Mouse (Mus musculus) heart, adult 2 months (tissue): ENCODE measurements around the gene Lgmn. TPM values are rescaled to one million over a fixed set of nuclear protein-coding genes. Genes with fewer than 3 reads are reported as not detected.
A peak's percentile ranks its signal among the peaks of the same experiment; 100 is the strongest.

Source experiments
- DNase-seq, 2 experiments: peaks; one replicate each; pipeline ENCODE4 v3.0.0; 2021
- H3K27ac ChIP-seq: fragments of 200-600 bp; 2 replicates; pipeline ENCODE4 v1.8.1; 2022
- H3K27me3 ChIP-seq: fragments of 200-500 bp; 2 replicates; pipeline ENCODE4 v1.6.1; 2012; ENCODE audit warnings: mild to moderate bottlenecking, low read length, inconsistent platforms, mixed read lengths; ENCODE audit not compliant: control insufficient read depth, insufficient read depth
- H3K36me3 ChIP-seq: fragments of 200-500 bp; 2 replicates; pipeline ENCODE4 v1.6.1; 2012; ENCODE audit warnings: low read length, inconsistent platforms; ENCODE audit not compliant: control insufficient read depth, insufficient read depth
- H3K4me1 ChIP-seq: fragments of 200-500 bp; 2 replicates; pipeline ENCODE4 v1.6.1; 2011; ENCODE audit warnings: low read length; ENCODE audit not compliant: control insufficient read depth, insufficient read depth
- H3K4me3 ChIP-seq: fragments of 200-600 bp; 2 replicates; pipeline ENCODE4 v1.8.1; 2022
- H3K79me2 ChIP-seq: fragments of 200-500 bp; replicated peaks from 2 replicates; pipeline ENCODE4 v1.6.1; 2012; ENCODE audit warnings: mild to moderate bottlenecking, inconsistent platforms, low read length, moderate library complexity, mixed read lengths; ENCODE audit not compliant: control insufficient read depth, insufficient read depth
- H3K9ac ChIP-seq: fragments of 200-500 bp; 2 replicates; pipeline ENCODE4 v1.6.1; 2012; ENCODE audit warnings: low read depth, mild to moderate bottlenecking, control low read depth, inconsistent platforms, low read length, mixed read lengths
- CTCF ChIP-seq: fragments of 200-600 bp; IDR thresholded peaks from 2 replicates; pipeline ENCODE4 v1.8.1; 2022; ENCODE audit warnings: antibody characterized with exemption, mild to moderate bottlenecking, moderate library complexity
- EP300 ChIP-seq: fragments of 200-500 bp; IDR thresholded peaks from 2 replicates; pipeline ENCODE4 v1.6.1; 2011; ENCODE audit warnings: low read depth, low read length, control low read depth; ENCODE audit not compliant: insufficient read depth
- POLR2A ChIP-seq: fragments of 200-500 bp; IDR thresholded peaks from 2 replicates; pipeline ENCODE4 v1.6.1; 2011; ENCODE audit warnings: mild to moderate bottlenecking, low read depth, low read length, control low read depth; ENCODE audit not compliant: insufficient read depth
- WGBS: fragments of 180-500 bp; shearing (Covaris S2); methylation state at CpG from one replicate; pipeline ENCODE4 v1.1.7; 2018; 5-methylcytosine and 5-hydroxymethylcytosine counted together
- intact Hi-C: fragments of 180-260 bp; cut with DNase I; formaldehyde crosslinking; loops from one replicate; pipeline ENCODE4 v1.15.1; 2025
- polyA plus RNA-seq: library from polyadenylated mRNA; depleted of rRNA; stranded (reverse); fragments of >200 nt; gene quantifications from 2 replicates; pipeline ENCODE4 v1.2.3, GENCODE M21; 2012
- total RNA-seq, 2 experiments: library from RNA; stranded (reverse); gene quantifications; 2 replicates each; pipeline ENCODE4 v1.2.3; 2021

Gene Lgmn
- total and polyA plus RNA-seq, 3 experiments: 59.9 to 78.2 (median 63.5) TPM

DNA sequence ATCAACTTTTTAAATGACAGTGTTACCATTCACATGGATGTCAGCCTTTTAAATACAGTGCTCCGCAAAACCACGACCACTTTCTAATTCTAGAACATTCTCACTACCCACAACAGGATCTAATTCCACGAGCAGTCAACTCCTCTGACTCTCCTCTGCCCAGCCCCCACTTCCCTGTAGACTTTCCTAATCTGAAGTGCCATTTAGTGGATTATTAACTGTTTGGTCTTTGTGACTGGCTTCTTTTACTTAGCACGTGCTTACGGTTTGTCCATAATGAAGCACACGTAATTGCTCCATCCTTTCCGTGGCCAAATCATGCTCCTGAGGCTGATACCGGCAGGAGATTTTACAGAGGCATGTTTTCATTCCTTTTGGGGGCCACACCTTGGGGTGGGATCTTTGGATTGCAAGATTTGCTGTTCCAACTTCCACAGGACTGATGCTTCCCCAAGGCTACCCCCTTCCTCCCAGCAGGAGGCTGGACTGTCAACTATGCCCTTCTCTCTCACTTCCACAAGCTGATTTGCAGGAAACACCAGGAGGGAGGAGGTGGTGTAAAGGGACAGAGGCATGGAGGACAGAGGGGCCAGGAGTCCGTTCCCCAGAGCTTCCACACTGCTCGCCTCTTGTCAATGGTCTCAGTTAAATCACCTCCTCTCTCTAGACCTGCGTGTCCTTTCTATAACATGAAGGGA, 16.8 kb downstream of the Lgmn start:
- 82% methylated on average over 11 of the region's 11 CpGs for WGBS
- peaks cover 3% of the 10 kb centered on the region for H3K36me3 ChIP-seq
- TF ChIP-seq CTCF (no peak), EP300 (no peak), POLR2A (no peak)
- H3K4me3 ChIP-seq: no peak overlapping the region
- intact Hi-C loops: no loop called here
- H3K9ac ChIP-seq: no peak overlapping the region
- H3K27ac ChIP-seq: peak overlapping the region; percentile 44; the same call in 1 of the 2 replicates
- H3K79me2 ChIP-seq: no peaks in the 10 kb centered on the region
- no peaks in the 10 kb centered on the region for H3K27me3 ChIP-seq
- H3K4me1 ChIP-seq: peaks cover 8% of the 10 kb centered on the region
- no peak for DNase-seq

DNA sequence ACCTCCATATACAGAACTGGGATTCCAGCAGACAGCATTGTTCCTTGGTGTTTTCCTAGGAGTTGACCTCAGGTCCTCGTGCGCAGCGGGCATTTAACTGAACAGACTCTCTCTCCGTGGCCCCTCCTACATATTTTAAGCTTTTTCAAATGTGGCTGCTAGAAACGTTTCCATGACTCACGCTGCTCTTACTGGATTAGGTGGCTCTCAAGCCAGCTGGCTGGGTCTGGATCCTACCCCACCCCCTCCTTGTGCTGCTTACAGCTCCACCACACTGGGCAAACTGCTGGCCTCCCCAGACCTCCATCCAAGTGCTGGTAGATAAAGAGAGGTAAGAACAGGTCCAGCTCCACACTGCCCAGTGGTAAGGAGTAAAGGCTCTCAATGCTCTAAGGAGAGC, 17.5 kb downstream of the Lgmn start:
- WGBS: 29% methylated on average over 6 of the region's 6 CpGs
- intact Hi-C loops: no loop called here
- no peaks in the 10 kb centered on the region for H3K79me2 ChIP-seq
- no peaks in the 10 kb centered on the region for H3K27me3 ChIP-seq
- peaks cover 8% of the 10 kb centered on the region for H3K4me1 ChIP-seq
- no peak for TF ChIP-seq POLR2A
- 0 out of 2 replicates have a peak, but pooled peaks have one; percentile 63 for TF ChIP-seq EP300
- DNase-seq: peak; percentile 59 to 84
- H3K36me3 ChIP-seq: peaks cover 3% of the 10 kb centered on the region
- no peak overlapping the region for H3K4me3 ChIP-seq
- H3K27ac ChIP-seq: peak overlapping the region; percentile 73
- H3K9ac ChIP-seq: no peak overlapping the region

DNA sequence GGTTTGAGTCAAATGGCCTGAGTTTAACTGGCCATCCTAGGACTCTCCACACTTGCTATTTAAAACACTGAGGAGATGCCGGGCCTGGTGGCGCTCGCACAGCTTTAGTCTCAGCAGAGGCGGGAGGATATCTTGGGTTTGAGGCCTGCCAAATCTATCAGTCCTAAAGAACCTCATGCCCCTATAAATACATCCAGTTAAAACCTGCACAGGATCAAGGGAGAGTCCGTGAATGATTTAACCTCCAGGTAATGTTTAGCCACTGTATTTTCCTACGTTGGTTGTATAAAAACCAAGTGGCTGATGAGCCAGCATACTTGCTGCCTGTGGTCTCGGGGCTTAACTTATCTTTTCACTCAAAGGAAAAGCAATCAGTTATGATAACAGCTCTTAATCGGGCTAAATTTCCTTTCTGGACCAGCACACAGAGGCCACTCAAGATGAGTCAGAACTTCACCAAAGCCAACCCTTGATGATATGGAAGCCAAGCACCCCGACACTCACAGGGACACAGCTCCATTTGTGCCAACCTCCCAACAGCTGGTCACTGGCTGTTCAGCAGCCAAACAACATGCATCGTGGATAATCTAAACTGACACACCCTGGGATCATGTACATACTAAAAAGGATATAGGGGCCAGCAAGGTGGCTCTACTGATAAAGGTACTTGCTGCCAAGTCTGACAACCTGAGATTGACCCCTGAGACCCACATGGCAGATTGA, 19.3 kb downstream of the Lgmn start:
- peaks cover 14% of the 10 kb centered on the region for H3K4me1 ChIP-seq
- WGBS: 39% methylated on average over 10 of the region's 10 CpGs
- peak in 1 of 2 experiments; percentile 15 for DNase-seq
- no peak overlapping the region for H3K4me3 ChIP-seq
- no peak overlapping the region for H3K9ac ChIP-seq
- H3K36me3 ChIP-seq: peaks cover 8% of the 10 kb centered on the region
- TF ChIP-seq CTCF (no peak), POLR2A (no peak), EP300 (no peak)
- intact Hi-C loops: no loop called here
- peak overlapping the region; percentile 18 for H3K27ac ChIP-seq
- no peaks in the 10 kb centered on the region for H3K27me3 ChIP-seq
- no peaks in the 10 kb centered on the region for H3K79me2 ChIP-seq

GRCm38 (mm10) chr12:102419544-102419943, 20.1 kb downstream of the Lgmn start:
- 72% methylated on average over 3 of the region's 3 CpGs for WGBS
- no peak for TF ChIP-seq POLR2A
- TF ChIP-seq EP300: no peak
- no peak for TF ChIP-seq CTCF
- H3K27ac ChIP-seq: peak overlapping the region; percentile 18; the same call in 1 of the 2 replicates
- H3K79me2 ChIP-seq: no peaks in the 10 kb centered on the region
- no peak for DNase-seq
- H3K36me3 ChIP-seq: peaks cover 5% of the 10 kb centered on the region
- peaks cover 16% of the 10 kb centered on the region for H3K4me1 ChIP-seq
- no peak overlapping the region for H3K9ac ChIP-seq
- intact Hi-C loops: loop anchor here (5.0 to 10.0 kb wide), 2 partner anchors 33 to 165 kb away; no protein-coding TSS in a partner anchor
- H3K27me3 ChIP-seq: no peaks in the 10 kb centered on the region
- H3K4me3 ChIP-seq: no peak overlapping the region

- Histone ChIP-seq H3K27ac (peak overlapping the region; percentile 72), H3K9ac (no peak overlapping the region), H3K27me3 (no peaks in the 10 kb centered on the region), H3K4me1 (peaks cover 14% of the 10 kb centered on the region), H3K4me3 (no peak overlapping the region), H3K36me3 (peaks cover 5% of the 10 kb centered on the region), H3K79me2 (no peaks in the 10 kb centered on the region)
- DNase-seq: peak in 1 of 2 experiments; percentile 24
- intact Hi-C loops: loop anchor here (1.0 to 10.0 kb wide), 3 partner anchors 23 to 167 kb away; no protein-coding TSS in a partner anchor
- TF ChIP-seq POLR2A: no peak
- TF ChIP-seq EP300: no peak
- no peak for TF ChIP-seq CTCF
- 81% methylated on average over 6 of the region's 6 CpGs for WGBS
Observed at GRCm38 (mm10) chr12:102417701-102418100, 21.9 kb downstream of the Lgmn start.

- Histone ChIP-seq H3K27me3 (no peaks in the 10 kb centered on the region), H3K4me1 (peaks cover 14% of the 10 kb centered on the region), H3K9ac (no peak overlapping the region), H3K79me2 (no peaks in the 10 kb centered on the region), H3K4me3 (no peak overlapping the region), H3K36me3 (peaks cover 5% of the 10 kb centered on the region), H3K27ac (peak overlapping the region; percentile 72)
- peak in 1 of 2 experiments; percentile 19 for DNase-seq
- intact Hi-C loops: loop anchor here (5.0 to 10.0 kb wide), 2 partner anchors 35 to 168 kb away; no protein-coding TSS in a partner anchor
- no peak for TF ChIP-seq POLR2A
- TF ChIP-seq EP300: no peak
- no peak for TF ChIP-seq CTCF
- WGBS: 80% methylated on average over 7 of the region's 7 CpGs
Observed at GRCm38 (mm10) chr12:102416955-102417510, 22.6 kb downstream of the Lgmn start.
